In the genomic region with DNA sequence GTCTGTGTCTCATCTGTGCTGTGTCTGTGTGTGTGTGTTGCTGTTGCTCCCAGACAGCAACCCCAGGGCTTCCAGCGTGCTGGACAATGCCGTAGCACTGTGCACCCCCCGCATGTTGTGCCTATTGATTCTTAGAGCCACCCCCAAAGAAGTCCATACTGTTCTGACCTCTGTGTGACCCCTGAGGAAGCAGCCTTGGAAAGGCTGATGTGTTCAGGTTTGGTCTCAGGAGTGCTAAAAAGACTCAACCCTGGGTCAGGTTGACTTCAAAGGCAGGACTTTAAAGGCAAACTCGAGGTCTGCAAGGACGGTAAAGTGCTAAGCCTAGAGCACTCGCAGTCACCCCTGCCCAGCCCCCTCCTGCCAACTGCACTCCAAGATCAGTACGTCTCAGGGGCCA, we compare ENCODE assay signal across 14 mouse cellular contexts. TPM values are rescaled to one million over a fixed set of nuclear protein-coding genes. Genes with fewer than 3 reads are reported as not detected.
DNase-seq lines count a peak whose midpoint lies in the region; ATAC-seq and TF ChIP-seq lines count a peak whose summit lies in the region.
"Had no signal": no experiment of that assay in that cellular context is flagged by ENCODE, and none has a peak within 500 bp of the region (broad histone marks: within the 10 kb centered on the region; RNA-seq: fewer than 3 reads in every experiment).

No protein-coding gene starts in this region.

- peak overlapping the region; percentile 19 for H3K4me3 ChIP-seq in erythroblast, embryonic 14.5 days (replicated peaks)
- H3K4me3 ChIP-seq in intestine, postnatal 0 days (ENCODE audit: low read depth, low read length): no peak overlapping the region
- no peak overlapping the region for H3K4me3 ChIP-seq in intestine, embryonic 16.5 days (ENCODE audit: low read length)
- H3K4me3 ChIP-seq in liver, embryonic 13.5 days (replicated peaks): no peak overlapping the region
- H3K4me3 ChIP-seq: neural tube, embryonic 12.5 days had no signal

- WGBS in intestine, postnatal 0 days: 59% methylated on average over 7 of the region's 7 CpGs
- 49% methylated on average over 7 of the region's 7 CpGs for WGBS in intestine, embryonic 16.5 days
- WGBS in liver, embryonic 13.5 days (ENCODE audit: insufficient replicate concordance): 80% methylated on average over 7 of the region's 7 CpGs

- 0 out of 2 replicates have a peak overlapping the region, but pooled peaks have one; percentile 42 for H3K27ac ChIP-seq in intestine, postnatal 0 days (ENCODE audit: low read depth, low read length)
- no peak overlapping the region for H3K27ac ChIP-seq in intestine, embryonic 16.5 days (ENCODE audit: low read length)
- peak overlapping the region; percentile 99 for H3K27ac ChIP-seq in liver, embryonic 13.5 days
- H3K27ac ChIP-seq: neural tube, embryonic 12.5 days had no signal

- no peak overlapping the region for H3K9ac ChIP-seq in intestine, postnatal 0 days (ENCODE audit: low read depth, low read length)
- H3K9ac ChIP-seq in intestine, embryonic 16.5 days (ENCODE audit: low read depth, low read length): no peak overlapping the region
- peak overlapping the region; percentile 61 for H3K9ac ChIP-seq in liver, embryonic 13.5 days
- H3K9ac ChIP-seq: neural tube, embryonic 12.5 days had no signal

- H3K4me2 ChIP-seq in intestine, postnatal 0 days (replicated peaks; ENCODE audit: low read depth): no peak overlapping the region
- no peak overlapping the region for H3K4me2 ChIP-seq in intestine, embryonic 16.5 days (ENCODE audit: low read depth, low read length)
- peak overlapping the region; percentile 21; the same call in 1 of the 2 replicates for H3K4me2 ChIP-seq in liver, embryonic 13.5 days
- H3K4me2 ChIP-seq: midbrain, embryonic 11.5 days; neural tube, embryonic 12.5 days had no signal

- H3K4me1 ChIP-seq in erythroblast, embryonic 14.5 days (ENCODE audit: control insufficient read depth): peaks cover 81% of the 10 kb centered on the region
- H3K4me1 ChIP-seq in intestine, postnatal 0 days (replicated peaks; ENCODE audit: control insufficient read depth, insufficient read depth, low read length): no peaks in the 10 kb centered on the region
- H3K4me1 ChIP-seq in intestine, embryonic 16.5 days (ENCODE audit: control insufficient read depth, insufficient read depth, low read length): peaks cover 2% of the 10 kb centered on the region; the same call in 1 of the 2 replicates
- peaks cover 73% of the 10 kb centered on the region for H3K4me1 ChIP-seq in liver, embryonic 13.5 days (replicated peaks)
- H3K4me1 ChIP-seq: neural tube, embryonic 12.5 days had no signal

- TF ChIP-seq CTCF in intestine, postnatal 0 days (IDR thresholded peaks at IDR 0.05; ENCODE audit: low read depth): no peak

- H3K9me3 ChIP-seq in erythroblast, embryonic 14.5 days (ENCODE audit: control insufficient read depth, low read length): no peaks in the 10 kb centered on the region
- H3K9me3 ChIP-seq in intestine, postnatal 0 days (ENCODE audit: control insufficient read depth): no peaks in the 10 kb centered on the region
- no peaks in the 10 kb centered on the region for H3K9me3 ChIP-seq in intestine, embryonic 16.5 days (ENCODE audit: control insufficient read depth, low read length)
- H3K9me3 ChIP-seq in liver, embryonic 13.5 days (replicated peaks): no peaks in the 10 kb centered on the region
- H3K9me3 ChIP-seq: G1E; neural tube, embryonic 12.5 days had no signal

- peaks cover 31% of the 10 kb centered on the region for H3K36me3 ChIP-seq in erythroblast, embryonic 14.5 days (ENCODE audit: control insufficient read depth)
- H3K36me3 ChIP-seq in intestine, postnatal 0 days (ENCODE audit: control insufficient read depth, insufficient read depth): peaks cover 5% of the 10 kb centered on the region; the same call in 1 of the 2 replicates
- H3K36me3 ChIP-seq in intestine, embryonic 16.5 days (ENCODE audit: control insufficient read depth, insufficient read depth, low read length): no peaks in the 10 kb centered on the region
- H3K36me3 ChIP-seq in liver, embryonic 13.5 days: peaks cover 4% of the 10 kb centered on the region; the same call in 1 of the 2 replicates
- H3K36me3 ChIP-seq: neural tube, embryonic 12.5 days had no signal

- no peaks in the 10 kb centered on the region for H3K27me3 ChIP-seq in erythroblast, embryonic 14.5 days (ENCODE audit: control insufficient read depth)
- H3K27me3 ChIP-seq in intestine, postnatal 0 days (replicated peaks; ENCODE audit: control insufficient read depth, insufficient read depth, low read length): no peaks in the 10 kb centered on the region
- H3K27me3 ChIP-seq in intestine, embryonic 16.5 days (replicated peaks; ENCODE audit: control insufficient read depth, insufficient read depth, low read length): no peaks in the 10 kb centered on the region
- H3K27me3 ChIP-seq in liver, embryonic 13.5 days: no peaks in the 10 kb centered on the region
- H3K27me3 ChIP-seq: neural tube, embryonic 12.5 days had no signal

- no peak for ATAC-seq in erythroblast, adult 5-6 weeks (replicated peaks; ENCODE audit: low FRiP score, poor library complexity, severe bottlenecking)
- no peak for ATAC-seq in intestine, postnatal 0 days
- ATAC-seq in intestine, embryonic 16.5 days: no peak
- ATAC-seq in liver, embryonic 13.5 days (ENCODE audit: low read depth): no peak
- no peak for ATAC-seq in CD4-positive, CD25-positive, alpha-beta regulatory T cell, adult 4 months

- peak; percentile 51 for DNase-seq in ES-CJ7 (ENCODE audit: low read depth, low spot score)
- DNase-seq in liver, embryonic 13.5 days: no peak
- DNase-seq in adrenal gland, adult 18-20 months (ENCODE audit: low spot score in 2 of 2): no peak
- DNase-seq: adrenal gland, postnatal 25 days; gastrocnemius, postnatal 36 days; thymus, postnatal 4 days had no signal

RNA-seq across cellular contexts. Expression of gene Shld1, which starts 11.0 kb away (rescaled TPM):
- 0.12 and 0.28 TPM in 2 replicates for polyA plus RNA-seq in erythroblast, embryonic 14.5 days (2012)
- total RNA-seq in erythroblast, adult 5-6 weeks (2015; ENCODE audit: low replicate concordance): 17.7 and 30.5 TPM in 2 replicates
- 26.1 and 27.6 TPM in 2 replicates for total RNA-seq in erythroblast, adult 5-6 weeks (2017; ENCODE audit: low replicate concordance)
- polyA plus RNA-seq in intestine, postnatal 0 days (2015; fragmentation: Nextera tagmentation; extraction: Ambion mirVana): 11.2 and 11.7 TPM in 2 replicates
- polyA plus RNA-seq in intestine, embryonic 16.5 days (2015; fragmentation: Nextera tagmentation; extraction: Ambion mirVana): 13.7 and 15.2 TPM in 2 replicates
- 11.1 and 12.1 TPM in 2 replicates for polyA plus RNA-seq in liver, embryonic 13.5 days (2015; fragmentation: Nextera tagmentation; extraction: Ambion mirVana)
- 10 to 100 TPM; 36.6 to 38.3 TPM for polyA plus RNA-seq in CD4-positive, CD25-positive, alpha-beta regulatory T cell, adult 4 months (2017; shearing (Covaris generic))
- total RNA-seq in adrenal gland, adult 18-20 months (2021): 1 to 10 TPM; 7.9 to 8.2 TPM
